Mouse (Mus musculus) midbrain, embryonic 16.5 days (tissue): ENCODE measurements around the gene Ldlrad1. TPM values are rescaled to one million over a fixed set of nuclear protein-coding genes. Genes with fewer than 3 reads are reported as not detected.
A peak's percentile ranks its signal among the peaks of the same experiment; 100 is the strongest.

Experiments used
- ATAC-seq: fragments of 200-750 bp; cut with Nextera tagmentation; 2 replicates; pipeline ENCODE4 v1.8.0; 2017; ENCODE audit warnings: moderate TSS enrichment
- H3K27ac ChIP-seq: fragments of 300-500 bp; sonication (generic); 2 replicates; pipeline ENCODE4 v1.5.1; 2014; ENCODE audit warnings: mild to moderate bottlenecking, low read length, mixed read lengths
- H3K27me3 ChIP-seq: fragments of 300-500 bp; sonication (generic); 2 replicates; pipeline ENCODE4 v1.6.1; 2014; ENCODE audit warnings: low read depth, low read length, mixed read lengths; ENCODE audit not compliant: control insufficient read depth, insufficient read depth
- H3K36me3 ChIP-seq: fragments of 300-500 bp; sonication (generic); 2 replicates; pipeline ENCODE4 v1.6.1; 2014; ENCODE audit warnings: mild to moderate bottlenecking, low read length, moderate library complexity, mixed read lengths; ENCODE audit not compliant: control insufficient read depth, insufficient read depth
- H3K4me1 ChIP-seq: fragments of 300-500 bp; sonication (generic); 2 replicates; pipeline ENCODE4 v1.6.1; 2014; ENCODE audit warnings: mild to moderate bottlenecking, low read length, mixed read lengths; ENCODE audit not compliant: control insufficient read depth, insufficient read depth
- H3K4me2 ChIP-seq: fragments of 300-500 bp; sonication (generic); 2 replicates; pipeline ENCODE4 v1.6.1; 2014; ENCODE audit warnings: mild to moderate bottlenecking, low read length, mixed read lengths
- H3K4me3 ChIP-seq: fragments of 300-500 bp; sonication (generic); 2 replicates; pipeline ENCODE4 v1.5.1; 2014; ENCODE audit warnings: low read depth, mild to moderate bottlenecking, low read length, moderate library complexity, mixed read lengths
- H3K9ac ChIP-seq: fragments of 300-500 bp; sonication (generic); 2 replicates; pipeline ENCODE4 v1.6.1; 2014; ENCODE audit warnings: low read depth, low read length, mixed read lengths
- H3K9me3 ChIP-seq: fragments of 300-500 bp; sonication (generic); replicated peaks from 2 replicates; pipeline ENCODE4 v1.6.1; 2014; ENCODE audit warnings: mild to moderate bottlenecking, low read length, mixed read lengths; ENCODE audit not compliant: control insufficient read depth, poor library complexity, severe bottlenecking
- WGBS: fragments of 180-500 bp; shearing (Covaris S2); extraction: QIAGEN DNeasy Blood & Tissue Kit; methylation state at CpG from one replicate; pipeline ENCODE4 v1.1.7; 2014; 5-methylcytosine and 5-hydroxymethylcytosine counted together
- polyA plus RNA-seq: library from polyadenylated mRNA; unstranded; fragments of >200 nt; fragmentation: Nextera tagmentation; extraction: Ambion mirVana; gene quantifications from 2 replicates; pipeline ENCODE4 v1.2.1, GENCODE M21; 2015

The Ldlrad1 gene
- polyA plus RNA-seq, 1 experiment from 2014 or later = not detected

DNA sequence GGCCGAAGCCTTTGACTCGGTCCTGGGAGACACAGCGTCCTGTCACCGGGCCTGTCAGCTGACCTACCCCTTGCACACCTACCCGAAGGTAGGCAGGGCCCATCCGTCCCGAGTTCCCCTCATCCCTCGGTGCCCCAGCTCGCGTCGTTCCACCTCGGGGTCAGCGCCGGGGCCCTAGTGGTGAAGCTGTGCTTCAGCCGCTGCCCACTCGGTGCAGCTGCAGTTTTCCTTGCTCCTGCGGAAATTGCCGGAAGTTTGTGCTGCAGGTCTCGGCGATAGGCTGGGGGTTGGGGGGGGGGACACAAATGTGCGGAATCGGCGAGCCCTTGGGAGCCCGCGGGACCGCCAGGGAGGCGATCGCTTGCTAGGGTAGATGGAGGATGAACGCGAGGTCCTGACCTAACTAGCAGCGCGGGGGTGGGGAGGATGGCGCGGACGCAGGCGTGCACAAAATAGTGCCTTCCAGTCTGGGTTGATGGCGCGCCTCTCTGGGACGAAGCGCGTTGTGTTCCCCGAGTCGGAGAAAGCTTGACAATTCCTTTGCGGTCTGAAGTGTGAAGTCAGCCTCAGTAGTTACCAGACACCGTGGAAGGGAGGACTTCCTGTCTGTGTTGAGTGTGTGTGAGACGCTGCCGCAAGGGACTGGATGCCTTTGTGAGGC, 30.0 kb upstream of the Ldlrad1 start, which contains the start of gene Tceanc2:
TSS of gene Tceanc2 (minus strand) at position 287 of the 661 bp plus-strand sequence.
- Histone ChIP-seq H3K4me3 (peak within 1 kb of the TSS; percentile 95), H3K27ac (peak within 1 kb of the TSS; percentile 97), H3K36me3 (0 out of 2 replicates have a peak, but pooled peaks cover 2% of the 10 kb centered on the region), H3K9me3 (no peaks in the 10 kb centered on the region), H3K27me3 (no peaks in the 10 kb centered on the region), H3K4me1 (peaks cover 40% of the 10 kb centered on the region), H3K9ac (peak within 1 kb of the TSS; percentile 87), H3K4me2 (peak within 1 kb of the TSS; percentile 74)
- ATAC-seq = peak; percentile 50
- under 1% methylated on average over 47 of the region's 47 CpGs for WGBS

DNA sequence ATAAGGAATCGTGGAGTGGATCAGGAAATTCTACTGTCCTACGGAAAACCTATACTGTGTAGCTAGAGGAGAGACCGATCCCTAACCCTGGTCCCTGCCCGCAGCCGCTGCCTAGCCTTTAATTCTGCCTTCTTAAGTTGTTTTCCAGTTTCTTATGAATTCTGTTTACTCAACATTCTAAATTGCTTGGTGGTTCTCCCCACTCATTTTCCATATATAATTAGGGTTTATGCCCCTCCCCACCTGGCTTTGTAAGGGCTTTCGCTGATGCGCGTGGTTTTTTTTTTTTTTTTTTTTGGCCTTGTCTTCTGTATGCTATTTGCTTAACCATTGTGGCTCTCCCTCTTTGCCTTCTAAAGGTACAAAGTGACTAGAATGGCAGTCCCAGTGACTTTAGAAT, 29.4 kb upstream of the Ldlrad1 start:
- H3K36me3 ChIP-seq = 0 out of 2 replicates have a peak, but pooled peaks cover 2% of the 10 kb centered on the region
- no peaks in the 10 kb centered on the region for H3K9me3 ChIP-seq
- H3K4me2 ChIP-seq = peak overlapping the region; percentile 74
- peak overlapping the region; percentile 87 for H3K9ac ChIP-seq
- H3K4me3 ChIP-seq = peak overlapping the region; percentile 95
- peaks cover 40% of the 10 kb centered on the region for H3K4me1 ChIP-seq
- under 1% methylated on average over 8 of the region's 8 CpGs for WGBS
- H3K27me3 ChIP-seq = no peaks in the 10 kb centered on the region
- peak overlapping the region; percentile 97 for H3K27ac ChIP-seq
- no peak for ATAC-seq

DNA sequence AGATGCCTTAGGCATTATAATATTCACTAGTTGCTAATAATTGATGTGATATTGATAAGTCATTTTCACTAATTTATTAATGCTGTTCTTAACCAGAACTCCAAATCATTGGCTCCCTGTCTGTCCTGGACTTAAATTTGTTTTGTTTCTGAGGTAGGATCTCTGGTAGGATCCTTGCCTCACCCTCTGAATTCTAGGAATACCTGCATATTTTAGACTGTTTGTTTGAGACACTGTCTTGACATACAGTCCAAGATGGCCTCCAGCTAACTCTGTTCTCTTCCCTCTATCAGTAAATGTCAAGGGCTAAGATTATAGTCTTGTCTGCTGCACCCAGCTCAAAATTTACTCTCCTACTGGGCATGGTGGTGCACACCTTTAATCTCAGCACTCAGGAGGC, 28.2 kb upstream of the Ldlrad1 start:
- no peaks in the 10 kb centered on the region for H3K27me3 ChIP-seq
- peaks cover 40% of the 10 kb centered on the region for H3K4me1 ChIP-seq
- no peaks in the 10 kb centered on the region for H3K36me3 ChIP-seq
- H3K27ac ChIP-seq = no peak overlapping the region
- no peak overlapping the region for H3K9ac ChIP-seq
- H3K4me3 ChIP-seq = no peak overlapping the region
- H3K4me2 ChIP-seq = no peak overlapping the region
- H3K9me3 ChIP-seq = no peaks in the 10 kb centered on the region
- ATAC-seq = no peak

DNA sequence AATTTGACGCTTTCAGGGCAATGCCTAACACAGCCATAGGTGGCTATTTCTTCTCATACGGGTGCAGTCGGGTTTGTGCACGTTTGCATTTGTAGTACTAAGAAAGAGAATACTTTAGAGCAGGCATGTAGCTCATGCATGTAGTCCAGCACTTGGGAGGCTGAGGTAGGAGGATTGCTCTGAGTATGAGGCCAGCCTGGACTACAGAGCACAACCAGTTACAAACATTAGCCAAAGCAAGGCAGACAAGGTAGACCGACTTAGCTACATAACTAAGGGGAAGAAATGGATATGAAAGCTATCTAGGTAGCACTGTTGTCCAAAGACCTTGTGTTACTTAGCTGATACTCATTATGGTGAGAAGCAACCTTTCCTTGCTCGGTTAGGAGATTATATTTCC, 27.1 kb upstream of the Ldlrad1 start:
- 84% methylated on average over 6 of the region's 6 CpGs for WGBS
- peaks cover 35% of the 10 kb centered on the region for H3K4me1 ChIP-seq
- H3K27me3 ChIP-seq = no peaks in the 10 kb centered on the region
- peaks cover 5% of the 10 kb centered on the region; the same call in 1 of the 2 replicates for H3K36me3 ChIP-seq
- H3K9me3 ChIP-seq = no peaks in the 10 kb centered on the region
- 0 out of 2 replicates have a peak overlapping the region, but pooled peaks have one; percentile 3 for H3K4me2 ChIP-seq
- H3K9ac ChIP-seq = 0 out of 2 replicates have a peak overlapping the region, but pooled peaks have one; percentile 26
- no peak overlapping the region for H3K4me3 ChIP-seq
- H3K27ac ChIP-seq = no peak overlapping the region
- no peak for ATAC-seq

DNA sequence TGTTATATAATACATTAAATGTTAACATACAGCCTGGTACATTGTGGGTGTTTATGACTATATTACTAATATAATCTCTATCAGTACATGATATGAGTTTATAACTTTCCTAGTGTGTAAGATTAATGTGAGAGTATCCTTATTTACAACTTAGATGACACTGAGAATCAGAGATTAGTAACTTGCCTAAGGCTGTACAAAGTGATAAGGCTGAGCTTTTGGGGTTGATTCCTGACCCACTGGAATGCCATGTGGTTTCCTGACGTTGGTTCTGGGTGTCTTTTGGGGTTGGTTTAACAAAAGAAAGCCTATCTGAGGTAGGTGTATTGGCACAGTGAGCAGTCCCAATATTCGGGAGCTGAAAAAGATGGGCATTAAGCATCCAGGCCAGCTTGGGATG, 26.2 kb upstream of the Ldlrad1 start:
- 82% methylated on average over 2 of the region's 2 CpGs for WGBS

DNA sequence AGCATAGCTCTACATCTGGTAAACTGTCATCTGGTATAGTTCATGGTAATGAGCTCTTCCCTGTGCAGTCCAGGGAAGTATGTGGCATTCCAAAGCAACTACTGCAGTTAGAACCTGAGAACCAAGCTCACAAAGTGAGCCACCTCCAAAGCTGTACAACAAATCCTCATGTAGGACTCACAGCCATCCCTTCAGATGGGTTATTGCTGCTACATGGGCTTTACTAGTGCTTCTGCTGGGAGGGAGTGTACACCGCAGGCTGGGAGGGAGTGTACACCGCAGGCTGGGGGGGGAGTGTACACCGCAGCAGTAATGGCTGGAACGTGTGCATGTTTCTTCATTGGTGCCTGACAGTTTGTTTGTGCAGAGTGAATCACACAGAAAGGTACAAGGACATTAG, 25.8 kb upstream of the Ldlrad1 start:
- ATAC-seq = no peak
- Histone ChIP-seq H3K27ac (no peak overlapping the region), H3K4me2 (no peak overlapping the region), H3K9me3 (no peaks in the 10 kb centered on the region), H3K4me3 (no peak overlapping the region), H3K4me1 (peaks cover 27% of the 10 kb centered on the region), H3K27me3 (no peaks in the 10 kb centered on the region), H3K9ac (no peak overlapping the region), H3K36me3 (peaks cover 10% of the 10 kb centered on the region; the same call in 1 of the 2 replicates)
- 86% methylated on average over 4 of the region's 4 CpGs for WGBS

More for the DNA sequence above, 26.2 kb upstream of the Ldlrad1 start:
- H3K27ac ChIP-seq = no peak overlapping the region
- no peak overlapping the region for H3K4me2 ChIP-seq
- no peaks in the 10 kb centered on the region for H3K27me3 ChIP-seq
- no peak overlapping the region for H3K4me3 ChIP-seq
- peaks cover 7% of the 10 kb centered on the region; the same call in 1 of the 2 replicates for H3K36me3 ChIP-seq
- H3K9ac ChIP-seq = no peak overlapping the region
- no peak for ATAC-seq
- no peaks in the 10 kb centered on the region for H3K9me3 ChIP-seq
- H3K4me1 ChIP-seq = peaks cover 27% of the 10 kb centered on the region

DNA sequence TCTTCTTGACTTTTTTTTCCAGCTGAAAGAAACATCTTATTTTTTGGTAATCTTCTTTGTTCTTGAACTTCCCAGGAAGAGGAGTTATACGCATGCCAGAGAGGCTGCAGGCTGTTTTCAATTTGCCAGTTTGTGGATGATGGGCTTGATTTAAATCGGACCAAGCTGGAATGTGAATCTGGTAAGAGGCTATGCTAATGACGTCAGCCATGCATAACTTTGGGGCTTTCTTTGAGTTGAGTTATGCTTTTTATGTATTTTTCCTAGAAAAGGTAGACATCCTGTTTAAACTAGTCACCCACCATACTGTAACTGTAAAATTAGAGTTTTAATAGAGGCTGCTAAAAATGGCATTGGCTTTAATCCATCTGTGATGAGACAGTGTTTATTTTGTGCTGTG, 23.3 kb upstream of the Ldlrad1 start:
- no peaks in the 10 kb centered on the region for H3K27me3 ChIP-seq
- H3K9ac ChIP-seq = no peak overlapping the region
- H3K27ac ChIP-seq = no peak overlapping the region
- peaks cover 25% of the 10 kb centered on the region for H3K36me3 ChIP-seq
- H3K4me1 ChIP-seq = peaks cover 16% of the 10 kb centered on the region
- H3K9me3 ChIP-seq = no peaks in the 10 kb centered on the region
- H3K4me3 ChIP-seq = no peak overlapping the region
- 69% methylated on average over 3 of the region's 3 CpGs for WGBS
- no peak for ATAC-seq
- no peak overlapping the region for H3K4me2 ChIP-seq

DNA sequence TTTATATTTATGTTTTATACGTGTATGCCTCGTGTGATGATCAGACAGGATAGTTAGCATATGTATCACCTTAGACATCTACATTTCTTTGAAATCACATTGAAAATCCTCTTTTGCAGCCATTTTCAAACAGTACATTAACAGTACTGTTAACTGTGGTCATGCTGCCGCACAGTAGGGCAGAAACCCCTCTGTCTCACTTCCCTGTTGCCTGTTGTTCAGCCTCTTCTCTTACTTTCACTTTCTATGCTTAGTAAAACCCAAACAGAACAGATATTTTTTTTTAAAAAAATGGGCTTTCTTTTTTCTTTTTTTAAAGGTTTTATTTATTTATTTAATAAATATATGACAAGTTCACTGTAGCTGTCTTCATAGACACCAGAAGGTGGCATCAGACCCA, 15.1 kb upstream of the Ldlrad1 start:
- Histone ChIP-seq H3K27ac (no peak overlapping the region), H3K4me3 (no peak overlapping the region), H3K9ac (no peak overlapping the region), H3K9me3 (no peaks in the 10 kb centered on the region), H3K36me3 (peaks cover 45% of the 10 kb centered on the region), H3K27me3 (no peaks in the 10 kb centered on the region), H3K4me2 (no peak overlapping the region), H3K4me1 (no peaks in the 10 kb centered on the region)
- WGBS = 95% methylated on average over 3 of the region's 3 CpGs
- no peak for ATAC-seq

DNA sequence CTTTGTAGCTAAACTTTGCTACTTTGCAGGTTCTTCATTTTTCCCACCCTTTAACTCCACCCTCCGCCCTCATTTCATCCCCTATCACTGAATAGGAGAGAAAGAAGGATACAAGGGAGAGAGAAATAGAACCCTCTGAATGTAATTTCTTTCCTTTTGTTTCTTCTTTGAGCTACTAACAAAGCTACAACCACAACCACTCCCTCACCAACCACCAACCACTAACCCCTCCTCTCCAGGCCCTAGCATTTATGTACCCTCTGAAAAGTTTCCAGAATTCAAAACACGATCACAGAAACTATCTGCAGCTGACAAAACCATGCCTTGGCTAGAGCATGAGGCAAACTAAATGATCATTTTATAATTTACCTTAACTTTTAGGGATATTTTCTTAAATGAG, 12.5 kb upstream of the Ldlrad1 start:
- no peak overlapping the region for H3K4me3 ChIP-seq
- H3K9ac ChIP-seq = no peak overlapping the region
- peaks cover 48% of the 10 kb centered on the region for H3K36me3 ChIP-seq
- no peaks in the 10 kb centered on the region for H3K9me3 ChIP-seq
- no peak for ATAC-seq
- H3K4me1 ChIP-seq = no peaks in the 10 kb centered on the region
- 97% methylated on average over 2 of the region's 2 CpGs for WGBS
- no peak overlapping the region for H3K4me2 ChIP-seq
- no peak overlapping the region for H3K27ac ChIP-seq
- no peaks in the 10 kb centered on the region for H3K27me3 ChIP-seq
